In the genomic region with DNA sequence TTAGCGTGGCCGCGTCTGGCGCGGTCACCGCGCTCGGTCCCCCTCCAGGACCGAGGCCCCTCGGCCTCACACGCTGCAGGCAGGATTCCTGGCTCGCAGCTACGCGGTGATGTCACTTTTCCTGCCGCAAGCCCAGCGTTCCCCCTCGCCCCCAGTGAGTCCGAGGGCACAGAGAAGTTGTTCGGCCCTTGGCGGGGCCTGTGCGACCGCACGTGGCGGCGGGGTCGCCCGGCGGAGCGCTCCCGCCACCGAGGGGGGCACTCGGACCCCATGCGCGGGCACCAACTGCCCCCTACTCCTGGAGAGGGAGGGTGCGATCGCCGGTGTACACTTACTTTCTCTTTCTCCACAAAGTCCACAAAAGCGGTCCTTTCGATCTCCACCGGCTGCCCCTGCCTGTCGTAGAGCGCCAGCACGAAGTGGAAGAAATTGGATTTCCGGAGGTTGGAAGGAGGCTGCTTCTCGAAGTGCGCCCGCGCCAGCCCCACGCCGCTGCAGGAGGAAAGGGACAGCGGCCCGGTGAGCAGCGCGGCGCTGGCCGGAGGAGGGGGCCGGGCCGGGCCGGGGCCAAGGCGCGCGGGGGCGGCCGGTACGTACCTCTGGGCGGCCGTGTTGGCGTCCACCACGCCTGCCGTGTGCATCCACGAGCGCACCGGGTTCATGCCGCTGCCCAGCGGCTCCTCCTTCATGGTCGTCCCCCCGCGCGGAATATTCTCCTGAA, we compare ENCODE assay signal across 9 mouse cellular contexts. TPM values are rescaled to one million over a fixed set of nuclear protein-coding genes. Genes with fewer than 3 reads are reported as not detected.
A peak's percentile ranks its signal among the peaks of the same experiment; 100 is the strongest.
DNase-seq lines count a peak whose midpoint lies in the region; ATAC-seq and TF ChIP-seq lines count a peak whose summit lies in the region.
"Had no signal": no experiment of that assay in that cellular context is flagged by ENCODE, and none has a peak within 500 bp of the region (broad histone marks: within the 10 kb centered on the region; RNA-seq: fewer than 3 reads in every experiment).

No protein-coding gene starts in this region.

- DNase-seq in gastrocnemius, adult 2 months = peak; percentile 78
- DNase-seq in gastrocnemius, adult 18-20 months (ENCODE audit: low spot score) = no peak
- peak; percentile 53 for DNase-seq in MN1 (ENCODE audit: low spot score)
- DNase-seq in naive thymus-derived CD4-positive, alpha-beta T cell, adult 2 months (ENCODE audit: low read depth) = peak; percentile 5
- no peak for DNase-seq in left cerebral cortex, adult 9 months (ENCODE audit: low spot score in 2 of 2)
- no peak for DNase-seq in right cerebral cortex, adult 2 months (ENCODE audit: low spot score in 2 of 2)

- intact Hi-C loops in gastrocnemius, adult 2 months (cut with DNase I) = loop anchor here (5.0 to 10.0 kb wide), 2 partner anchors 46 to 239 kb away; no protein-coding TSS in a partner anchor

- H3K27ac ChIP-seq in gastrocnemius, adult 2 months = peak overlapping the region; percentile 94
- no peak overlapping the region for H3K27ac ChIP-seq in forebrain, embryonic 16.5 days (ENCODE audit: low read length)
- no peak overlapping the region for H3K27ac ChIP-seq in intestine, embryonic 16.5 days (ENCODE audit: low read length)
- H3K27ac ChIP-seq: macrophage had no signal

- H3K36me3 ChIP-seq in forebrain, embryonic 16.5 days (ENCODE audit: control insufficient read depth, insufficient read depth) = no peaks in the 10 kb centered on the region
- H3K36me3 ChIP-seq in intestine, embryonic 16.5 days (ENCODE audit: control insufficient read depth, insufficient read depth, low read length) = no peaks in the 10 kb centered on the region

- H3K9ac ChIP-seq in forebrain, embryonic 16.5 days (replicated peaks; ENCODE audit: low read depth, low read length) = peak overlapping the region; percentile 50
- peak overlapping the region; percentile 68 for H3K9ac ChIP-seq in intestine, embryonic 16.5 days (ENCODE audit: low read depth, low read length)

- peak overlapping the region; percentile 79 for H3K4me2 ChIP-seq in forebrain, embryonic 16.5 days (ENCODE audit: low read length)
- peak overlapping the region; percentile 96 for H3K4me2 ChIP-seq in intestine, embryonic 16.5 days (ENCODE audit: low read depth, low read length)

- ATAC-seq in forebrain, embryonic 16.5 days = no peak
- ATAC-seq in intestine, embryonic 16.5 days = peak; percentile 7; the same call in 1 of the 2 replicates

- peak overlapping the region; percentile 92 for H3K4me3 ChIP-seq in gastrocnemius, adult 2 months
- peak overlapping the region; percentile 50 for H3K4me3 ChIP-seq in forebrain, embryonic 16.5 days (replicated peaks; ENCODE audit: low read length)
- H3K4me3 ChIP-seq in intestine, embryonic 16.5 days (ENCODE audit: low read length) = peak overlapping the region; percentile 62

- no peaks in the 10 kb centered on the region; the same call in 1 of the 2 replicates for H3K9me3 ChIP-seq in forebrain, embryonic 16.5 days (ENCODE audit: control insufficient read depth, low read length)
- no peaks in the 10 kb centered on the region for H3K9me3 ChIP-seq in intestine, embryonic 16.5 days (ENCODE audit: control insufficient read depth, low read length)

- TF ChIP-seq CTCF in gastrocnemius, adult 2 months (IDR thresholded peaks at IDR 0.05) = no peak

- H3K27me3 ChIP-seq in forebrain, embryonic 16.5 days (replicated peaks; ENCODE audit: control insufficient read depth, insufficient read depth, low read length) = peaks cover 69% of the 10 kb centered on the region
- H3K27me3 ChIP-seq in intestine, embryonic 16.5 days (replicated peaks; ENCODE audit: control insufficient read depth, insufficient read depth, low read length) = peaks cover 78% of the 10 kb centered on the region

- peaks cover 56% of the 10 kb centered on the region for H3K4me1 ChIP-seq in forebrain, embryonic 16.5 days (replicated peaks; ENCODE audit: control insufficient read depth, insufficient read depth, low read length)
- H3K4me1 ChIP-seq in intestine, embryonic 16.5 days (ENCODE audit: control insufficient read depth, insufficient read depth, low read length) = peaks cover 29% of the 10 kb centered on the region

- under 1% methylated on average over 71 of the region's 79 CpGs for WGBS in forebrain, embryonic 16.5 days
- under 1% methylated on average over 75 of the region's 79 CpGs for WGBS in intestine, embryonic 16.5 days

RNA-seq across cellular contexts. Expression of gene Ebf3, which starts 0.9 kb away (rescaled TPM):
- total RNA-seq in gastrocnemius, adult 2 months (2021) = 1 to 10 TPM; 7.2 to 7.7 TPM
- total RNA-seq in gastrocnemius, adult 18-20 months (2021) = 1 to 10 TPM; 6.2 to 7.2 TPM
- polyA plus RNA-seq in forebrain, embryonic 16.5 days (2015; fragmentation: Nextera tagmentation; extraction: Ambion mirVana) = 0.72 and 0.73 TPM in 2 replicates
- polyA plus RNA-seq in intestine, embryonic 16.5 days (2015; fragmentation: Nextera tagmentation; extraction: Ambion mirVana) = 0.22 and 0.43 TPM in 2 replicates
- polyA plus RNA-seq: macrophage had no signal

Comparison
In these comparisons a context has a peak if more than half of its experiments do, and no peak if none do; other contexts are left out.
1. DNase-seq: peak in gastrocnemius, adult 2 months (single experiment), MN1 (single experiment) and naive thymus-derived CD4-positive, alpha-beta T cell, adult 2 months (single experiment); none in gastrocnemius, adult 18-20 months (single experiment), left cerebral cortex, adult 9 months (0 of 2) and right cerebral cortex, adult 2 months (0 of 2).
2. Peak in every context shown above with its lines, with median percentiles within 50 percentile points of each other: H3K4me3 ChIP-seq.